Mouse (Mus musculus) ovary, postnatal 10 days (tissue): ENCODE measurements at regions not wholly inside any gene's neighbourhood (a gene's known extent, or its start where the extent isn't known, plus 50 kb on each side); places are given as distances from the start of the nearest gene placed in this dataset.
A peak's percentile ranks its signal among the peaks of the same experiment; 100 is the strongest.

Experiments used
- DNase-seq: peaks from one replicate; pipeline ENCODE4 v3.0.0; 2022; ENCODE audit warnings: low spot score

- no peak for DNase-seq
Measured at GRCm38 (mm10) chr4:131212711-131213110, 268.5 kb downstream of the Matn1 start.

- no peak for DNase-seq
Measured at GRCm38 (mm10) chr4:131215682-131216081, 271.5 kb downstream of the Matn1 start.

- DNase-seq: no peak
Measured at GRCm38 (mm10) chr4:131216361-131216760, 272.2 kb downstream of the Matn1 start.

- DNase-seq: no peak
Measured at GRCm38 (mm10) chr4:131217083-131217482, 272.9 kb downstream of the Matn1 start.

GRCm38 (mm10) chr4:131217571-131218155 lies 273.5 kb downstream of the Matn1 start:
- DNase-seq: no peak

GRCm38 (mm10) chr4:131220966-131221365 lies 276.8 kb downstream of the Matn1 start:
- no peak for DNase-seq

- no peak for DNase-seq
Measured at GRCm38 (mm10) chr4:131230361-131230760, 286.2 kb downstream of the Matn1 start.

- DNase-seq: no peak
Measured at GRCm38 (mm10) chr4:131236611-131237031, 292.4 kb downstream of the Matn1 start.

- no peak for DNase-seq
Measured at GRCm38 (mm10) chr4:131238591-131238990, 294.4 kb downstream of the Matn1 start.

GRCm38 (mm10) chr4:131239132-131239531 lies 294.9 kb downstream of the Matn1 start:
- no peak for DNase-seq

GRCm38 (mm10) chr4:131240457-131240856 lies 296.3 kb downstream of the Matn1 start:
- no peak for DNase-seq

GRCm38 (mm10) chr4:131242250-131242649 lies 298.1 kb downstream of the Matn1 start:
- DNase-seq: no peak

- no peak for DNase-seq
Measured at GRCm38 (mm10) chr4:131243744-131244387, 299.7 kb downstream of the Matn1 start.

- DNase-seq: peak; percentile 40
Measured at GRCm38 (mm10) chr4:131252602-131253442, 308.6 kb downstream of the Matn1 start.

- DNase-seq: no peak
Measured at GRCm38 (mm10) chr4:131253443-131253817, 309.2 kb downstream of the Matn1 start.

GRCm38 (mm10) chr4:131254243-131254642 lies 310.1 kb downstream of the Matn1 start:
- DNase-seq: no peak

GRCm38 (mm10) chr4:131254691-131255090 lies 310.5 kb downstream of the Matn1 start:
- DNase-seq: no peak

- DNase-seq: no peak
Measured at GRCm38 (mm10) chr4:131261236-131261635, 317.1 kb downstream of the Matn1 start.

GRCm38 (mm10) chr4:131262909-131263308 lies 318.7 kb downstream of the Matn1 start:
- no peak for DNase-seq

GRCm38 (mm10) chr4:131266764-131267163 lies 322.6 kb downstream of the Matn1 start:
- DNase-seq: no peak

- no peak for DNase-seq
Measured at GRCm38 (mm10) chr4:131267760-131268159, 323.6 kb downstream of the Matn1 start.

GRCm38 (mm10) chr4:131270192-131270591 lies 326.0 kb downstream of the Matn1 start:
- DNase-seq: no peak

GRCm38 (mm10) chr4:131272060-131272459 lies 327.9 kb downstream of the Matn1 start:
- DNase-seq: no peak
